Mouse (Mus musculus) megakaryocyte, embryonic 14.5 days (primary cell): ENCODE data around the gene Cbx8. TPM values are rescaled to one million over a fixed set of nuclear protein-coding genes. Genes with fewer than 3 reads are reported as not detected.

Experiments used
- H3K27me3 ChIP-seq: replicated peaks from 2 replicates; pipeline ENCODE3; 2012; ENCODE audit warnings: inconsistent platforms
- H3K36me3 ChIP-seq: replicated peaks from 2 replicates; pipeline ENCODE3; 2012; ENCODE audit warnings: low read length, inconsistent platforms, mixed read lengths
- H3K4me1 ChIP-seq: 2 replicates; pipeline ENCODE4 v1.6.1; 2012; ENCODE audit warnings: inconsistent platforms
- H3K4me3 ChIP-seq: replicated peaks from 2 replicates; pipeline ENCODE3; 2012; ENCODE audit warnings: moderate library complexity, mild to moderate bottlenecking, inconsistent platforms
- H3K9me3 ChIP-seq: 2 replicates; pipeline ENCODE4 v1.6.1; 2012; ENCODE audit warnings: inconsistent platforms
- FLI1 ChIP-seq: IDR thresholded peaks from 2 replicates; pipeline ENCODE4 v1.6.1; 2012; ENCODE audit warnings: low read length, inconsistent platforms, mixed read lengths
- GATA1 ChIP-seq: IDR thresholded peaks from 3 replicates; pipeline ENCODE4 v1.6.1; 2012; ENCODE audit warnings: mixed read lengths, low read length, inconsistent platforms, borderline replicate concordance
- polyA plus RNA-seq: library from polyadenylated mRNA; stranded (reverse); fragments of >175 nt; gene quantifications from 2 replicates; pipeline ENCODE4 v1.2.3, GENCODE M21; 2012; ENCODE audit warnings: low replicate concordance; ENCODE audit not compliant: insufficient read depth

Gene Cbx8
- 2.7 and 7.4 TPM in 2 replicates for polyA plus RNA-seq

- Histone ChIP-seq H3K36me3 (peaks cover 10% of the 10 kb centered on the region), H3K27me3 (peaks cover 85% of the 10 kb centered on the region), H3K4me1 (peaks cover 68% of the 10 kb centered on the region), H3K9me3 (no peaks in the 10 kb centered on the region), H3K4me3 (peak within 1 kb of the TSS; percentile 97)
- TF ChIP-seq FLI1, result 0 out of 2 replicates have a peak, but pooled peaks have one; percentile 24
- no peak for TF ChIP-seq GATA1
Measured at GRCm38 (mm10) chr11:119040600-119041324, at the start of gene Cbx8. Gene Cbx8, minus strand, starts transcription at chr11:119040969.

- H3K27me3 ChIP-seq, result peaks cover 84% of the 10 kb centered on the region
- no peaks in the 10 kb centered on the region for H3K36me3 ChIP-seq
- TF ChIP-seq FLI1, result no peak
- no peak for TF ChIP-seq GATA1
- no peaks in the 10 kb centered on the region for H3K9me3 ChIP-seq
- peaks cover 53% of the 10 kb centered on the region for H3K4me1 ChIP-seq
- peak overlapping the region; percentile 88 for H3K4me3 ChIP-seq
Measured at GRCm38 (mm10) chr11:119090076-119090960, 49.5 kb upstream of the Cbx8 start.

DNA sequence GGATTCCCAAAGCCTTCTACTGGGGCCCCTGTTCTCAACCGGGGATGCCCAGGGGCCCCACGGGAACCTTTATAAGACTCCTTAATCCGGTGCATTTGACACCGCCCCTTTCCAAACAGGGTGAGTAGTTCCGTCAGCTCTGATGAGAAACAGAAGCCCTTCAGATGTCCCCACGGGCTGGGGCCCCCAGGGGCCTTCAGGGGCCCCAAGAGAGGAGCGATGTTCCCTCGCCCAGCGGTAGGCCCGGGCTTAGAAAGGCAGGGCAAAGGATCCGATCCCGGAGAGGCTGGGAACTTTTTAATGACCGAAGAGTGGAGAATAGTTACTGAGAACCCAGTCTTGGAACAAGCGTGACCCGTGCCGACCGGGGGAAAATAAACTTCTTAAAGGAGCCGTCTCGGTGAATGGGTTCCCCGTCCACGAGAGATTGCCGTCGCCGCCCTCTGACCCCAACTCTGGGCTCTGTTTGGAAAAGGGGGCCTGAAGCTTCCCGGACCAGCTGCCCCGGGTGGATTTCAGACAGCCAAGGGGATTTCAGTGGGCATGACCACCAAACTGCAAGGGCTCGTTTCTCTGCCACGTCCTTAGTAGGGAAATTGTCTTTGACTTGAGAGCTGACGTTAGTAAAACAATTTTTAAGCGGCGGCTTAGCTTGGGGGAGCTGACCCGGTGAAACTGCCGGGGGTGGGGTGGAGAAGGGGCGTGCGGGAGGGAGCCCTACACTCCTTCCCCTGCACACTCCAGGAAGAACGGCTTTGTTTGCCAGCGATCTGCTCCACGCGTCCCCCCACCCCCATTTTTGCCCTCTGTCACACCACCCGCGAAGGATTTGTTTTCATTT, 48.7 kb upstream of the Cbx8 start:
- Histone ChIP-seq H3K4me3 (peak overlapping the region; percentile 88), H3K4me1 (peaks cover 57% of the 10 kb centered on the region), H3K9me3 (no peaks in the 10 kb centered on the region), H3K27me3 (peaks cover 75% of the 10 kb centered on the region), H3K36me3 (no peaks in the 10 kb centered on the region)
- TF ChIP-seq GATA1 (no peak), FLI1 (no peak)

DNA sequence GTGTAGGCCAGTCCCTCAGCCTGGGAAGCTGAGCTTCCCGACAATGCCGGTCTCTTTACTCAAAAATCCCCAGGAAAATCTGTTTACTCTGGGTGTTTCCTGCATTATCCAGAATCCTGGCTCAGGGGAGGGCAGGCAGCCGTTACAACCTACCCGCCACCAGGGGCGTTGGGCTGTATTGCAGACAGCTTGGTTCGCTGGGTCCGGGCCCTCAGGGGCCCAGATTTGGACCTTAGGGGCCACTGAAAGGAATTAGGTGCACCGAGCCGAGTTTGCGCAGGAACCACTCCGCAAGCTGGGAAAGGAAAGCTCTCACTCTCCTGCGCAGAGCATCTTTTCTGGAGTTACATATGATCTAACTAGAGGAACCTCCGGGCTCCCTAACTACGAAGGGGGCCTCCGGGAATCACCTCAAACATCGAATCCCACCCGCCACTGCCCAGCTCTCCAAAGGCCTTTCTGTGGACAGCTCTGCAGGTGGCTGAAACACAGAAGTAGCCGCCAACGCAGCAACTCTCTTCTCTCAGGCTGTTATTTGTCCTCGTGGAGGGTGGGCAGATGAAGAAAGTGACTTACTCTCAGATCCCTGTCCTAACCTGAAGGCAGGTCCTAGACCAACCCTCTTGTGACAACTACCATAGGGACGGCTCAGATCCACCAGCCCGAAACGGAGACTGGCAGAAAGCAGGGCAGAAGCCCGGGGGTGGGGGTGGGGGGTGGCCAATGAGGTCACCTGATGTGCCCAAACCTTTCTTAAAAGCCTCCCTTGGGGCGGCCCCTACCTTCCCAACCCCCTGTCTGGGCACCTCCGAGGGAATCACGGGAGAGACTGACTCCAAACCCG, 47.8 kb upstream of the Cbx8 start:
- H3K4me3 ChIP-seq, result peak overlapping the region; percentile 46
- H3K9me3 ChIP-seq, result no peaks in the 10 kb centered on the region
- H3K36me3 ChIP-seq, result peaks cover 5% of the 10 kb centered on the region
- H3K27me3 ChIP-seq, result peaks cover 67% of the 10 kb centered on the region
- H3K4me1 ChIP-seq, result peaks cover 66% of the 10 kb centered on the region
- TF ChIP-seq GATA1 (no peak), FLI1 (no peak)

GRCm38 (mm10) chr11:119087301-119088082, 46.7 kb upstream of the Cbx8 start:
- TF ChIP-seq FLI1 (no peak), GATA1 (no peak)
- H3K27me3 ChIP-seq, result peaks cover 57% of the 10 kb centered on the region
- H3K9me3 ChIP-seq, result no peaks in the 10 kb centered on the region
- H3K36me3 ChIP-seq, result peaks cover 15% of the 10 kb centered on the region
- H3K4me3 ChIP-seq, result peak overlapping the region; percentile 89
- peaks cover 77% of the 10 kb centered on the region for H3K4me1 ChIP-seq

GRCm38 (mm10) chr11:119086144-119086971, 45.6 kb upstream of the Cbx8 start, which contains the start of gene Cbx4:
Gene Cbx4, minus strand, starts transcription at chr11:119086221.
- H3K36me3 ChIP-seq, result peaks cover 27% of the 10 kb centered on the region
- TF ChIP-seq FLI1 (no peak), GATA1 (no peak)
- H3K4me1 ChIP-seq, result peaks cover 84% of the 10 kb centered on the region
- peak within 1 kb of the TSS; percentile 95 for H3K4me3 ChIP-seq
- H3K27me3 ChIP-seq, result peaks cover 46% of the 10 kb centered on the region
- H3K9me3 ChIP-seq, result no peaks in the 10 kb centered on the region

DNA sequence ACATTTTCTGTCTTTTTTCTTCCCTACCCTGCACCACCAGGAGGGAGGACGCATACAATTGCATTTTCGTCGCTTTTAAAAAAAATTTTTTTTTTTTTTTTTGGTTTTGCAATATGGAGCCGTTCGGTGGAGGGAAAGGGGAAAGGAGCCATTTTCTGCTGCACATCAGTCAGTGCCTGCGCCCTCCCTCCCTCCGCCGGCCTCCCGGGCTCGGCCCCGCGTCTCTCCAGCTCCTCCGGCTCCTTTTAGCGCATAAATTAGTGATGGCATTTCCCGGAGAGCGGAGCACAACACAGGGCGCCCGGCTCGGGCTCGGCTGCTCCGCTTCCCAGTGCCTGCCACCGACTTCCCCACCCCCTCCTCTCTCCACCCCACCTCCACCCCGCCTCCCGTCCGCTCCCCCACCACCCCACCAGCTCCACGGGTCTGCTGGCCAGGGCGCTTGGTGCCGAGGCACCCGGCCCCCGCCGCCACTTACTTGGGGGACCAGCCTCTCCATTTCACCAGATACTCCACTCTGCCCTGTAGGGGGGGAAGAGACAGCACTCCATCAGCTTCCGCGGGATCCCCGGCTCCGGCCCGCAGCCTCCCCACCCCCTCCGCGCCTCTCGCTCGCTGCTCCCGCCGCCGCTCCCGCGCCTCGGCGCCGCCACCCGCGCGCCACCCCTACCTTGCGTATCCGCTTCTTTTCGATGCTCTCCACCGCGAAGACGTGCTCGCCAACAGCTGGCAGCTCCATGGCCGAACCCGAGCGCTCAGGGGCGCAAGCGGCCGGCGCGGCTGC, 44.7 kb upstream of the Cbx8 start:
- H3K4me3 ChIP-seq, result peak overlapping the region; percentile 95
- H3K9me3 ChIP-seq, result no peaks in the 10 kb centered on the region
- peaks cover 80% of the 10 kb centered on the region for H3K4me1 ChIP-seq
- peaks cover 36% of the 10 kb centered on the region for H3K36me3 ChIP-seq
- peaks cover 37% of the 10 kb centered on the region for H3K27me3 ChIP-seq
- TF ChIP-seq GATA1 (no peak), FLI1 (no peak)
